Mouse (Mus musculus) cerebellum, adult 8-10 months (tissue): ENCODE measurements around the gene E130311K13Rik.

ENCODE experiments used
- DNase-seq: peaks from one replicate; pipeline ENCODE4 v3.0.0; 2022

The E130311K13Rik gene

GRCm38 (mm10) chr3:63928878-63929859 lies at the start of gene E130311K13Rik:
Gene E130311K13Rik (minus strand): TSS chr3:63929472.
- peak; percentile 89 for DNase-seq

DNA sequence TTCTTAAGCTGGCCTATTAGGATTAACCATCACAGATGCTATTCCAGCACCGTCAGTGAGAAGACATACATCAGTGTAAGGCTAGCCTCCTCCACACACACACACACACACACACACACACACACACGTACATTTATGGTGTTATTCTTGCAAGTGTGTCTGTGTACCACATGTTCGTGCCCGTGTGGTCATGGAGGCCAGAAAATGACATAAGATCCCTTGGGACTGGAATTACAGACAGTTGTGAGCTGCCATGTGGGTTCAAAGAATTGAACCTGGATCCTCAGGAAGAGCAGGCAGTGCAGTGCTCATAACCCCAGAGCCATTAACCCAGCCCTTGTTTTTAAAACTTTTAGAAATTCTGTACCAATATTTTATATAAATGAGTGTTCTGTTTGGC lies 48.6 kb upstream of the E130311K13Rik start:
- no peak for DNase-seq

DNA sequence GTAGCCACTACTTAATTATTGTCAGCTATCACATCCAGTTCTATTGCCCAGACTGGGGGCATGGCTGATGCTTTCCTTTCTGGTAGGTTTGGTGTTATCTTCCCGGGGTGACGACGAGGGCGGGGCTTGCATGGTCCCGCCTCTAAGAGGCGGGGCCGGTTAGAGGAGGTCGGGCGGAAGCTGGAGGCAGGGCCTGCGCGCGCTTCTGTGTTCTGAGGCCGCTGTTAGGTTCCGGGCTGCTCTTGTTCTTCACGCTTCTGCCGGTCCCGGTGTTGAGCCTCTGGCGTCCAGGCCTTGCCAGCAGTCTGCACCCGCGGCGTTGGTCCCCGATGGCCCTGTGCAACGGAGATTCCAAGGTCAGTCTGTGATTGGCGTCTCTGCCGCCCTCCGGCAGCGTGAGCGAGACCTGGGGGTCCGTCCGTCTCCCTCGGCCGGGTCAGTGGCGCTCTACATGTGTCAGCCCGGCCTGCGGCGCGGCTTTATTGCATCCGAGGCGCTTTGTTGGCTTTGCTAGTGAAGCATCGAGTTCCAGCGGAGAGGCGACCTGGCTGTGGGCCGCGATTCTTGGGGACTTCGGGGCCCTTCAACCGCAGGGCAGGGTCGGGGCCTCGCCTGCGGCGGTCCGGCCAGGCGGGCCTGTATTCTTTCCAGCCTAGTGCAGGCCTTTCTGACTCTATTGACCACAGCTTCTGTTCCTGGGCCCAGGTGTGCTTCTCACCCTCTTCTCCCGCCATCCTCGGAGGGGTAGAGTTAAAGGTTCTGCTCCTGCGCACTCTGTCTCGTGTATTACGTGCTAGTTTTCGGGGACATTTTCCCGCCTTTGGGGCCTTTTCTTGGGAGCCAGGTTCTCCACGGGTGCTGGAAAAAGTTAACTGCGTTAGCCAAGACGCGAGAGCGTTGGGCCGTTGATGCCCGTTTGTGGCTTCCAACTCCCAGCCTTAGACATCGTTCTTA lies 47.0 kb upstream of the E130311K13Rik start, which contains the start of gene Gmps:
TSS of gene Gmps (plus strand) at position 152 of the 954 bp plus-strand sequence.
- peak; percentile 92 for DNase-seq

DNA sequence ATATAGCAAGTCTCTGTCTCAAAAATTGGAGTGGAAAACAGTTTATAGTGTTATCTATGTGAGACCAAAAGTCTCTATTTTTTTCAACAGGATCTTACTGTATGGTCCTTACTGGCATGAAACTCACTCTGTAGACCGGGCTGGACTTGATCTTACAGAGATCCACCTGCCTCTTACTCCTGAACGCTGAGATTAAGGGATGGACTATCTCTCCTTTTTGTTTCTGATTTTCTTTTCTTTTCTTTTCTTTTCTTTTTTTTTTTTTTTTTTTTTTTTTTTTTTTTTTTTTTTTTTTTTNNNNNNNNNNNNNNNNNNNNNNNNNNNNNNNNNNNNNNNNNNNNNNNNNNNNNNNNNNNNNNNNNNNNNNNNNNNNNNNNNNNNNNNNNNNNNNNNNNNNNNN lies 36.7 kb upstream of the E130311K13Rik start:
- no peak for DNase-seq

GRCm38 (mm10) chr3:63964922-63965249 lies 35.6 kb upstream of the E130311K13Rik start:
- no peak for DNase-seq

DNA sequence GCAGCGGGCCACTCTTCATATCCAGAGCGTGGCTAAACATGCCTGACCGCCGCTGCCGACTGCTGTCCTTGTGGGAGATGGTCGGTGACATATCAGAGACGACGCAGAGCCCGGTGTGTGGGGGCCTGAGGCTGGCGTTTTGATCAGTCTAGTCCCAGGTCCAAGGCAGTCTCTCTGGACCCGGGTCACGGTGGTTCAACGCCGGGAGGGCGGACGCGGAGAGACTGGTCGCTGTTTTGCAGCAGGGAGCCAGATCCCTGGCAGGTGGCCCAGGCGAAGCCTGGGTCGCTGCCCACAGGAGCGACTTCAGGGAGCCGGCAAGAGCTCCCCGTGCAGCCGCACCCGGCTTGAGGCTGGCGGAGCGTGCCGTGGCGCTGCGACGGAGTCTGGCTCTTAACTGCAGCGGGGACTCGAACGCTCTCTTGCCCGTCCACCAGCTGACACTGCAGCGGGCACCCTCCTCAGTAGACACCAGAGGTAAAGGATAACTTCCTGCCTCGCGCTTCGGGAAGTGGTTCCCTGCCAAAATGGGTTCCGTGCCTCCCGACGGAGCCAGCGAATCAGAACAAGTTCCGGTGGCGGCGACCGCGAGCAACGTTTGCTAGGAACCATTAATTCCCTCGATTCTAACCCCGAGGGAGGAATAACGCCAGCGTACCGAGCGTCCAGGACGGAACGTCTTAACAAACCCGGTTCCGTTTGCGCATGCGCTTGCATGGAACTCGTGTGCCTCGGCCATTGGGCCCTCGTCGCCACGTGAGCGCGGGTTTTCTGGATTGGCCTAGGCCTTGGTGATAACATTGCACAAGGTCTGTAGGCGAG lies 35.0 kb upstream of the E130311K13Rik start, which contains the start of gene Slc33a1:
TSS of gene Slc33a1 (minus strand) at position 669 of the 822 bp plus-strand sequence.
- peak; percentile 99 for DNase-seq

DNA sequence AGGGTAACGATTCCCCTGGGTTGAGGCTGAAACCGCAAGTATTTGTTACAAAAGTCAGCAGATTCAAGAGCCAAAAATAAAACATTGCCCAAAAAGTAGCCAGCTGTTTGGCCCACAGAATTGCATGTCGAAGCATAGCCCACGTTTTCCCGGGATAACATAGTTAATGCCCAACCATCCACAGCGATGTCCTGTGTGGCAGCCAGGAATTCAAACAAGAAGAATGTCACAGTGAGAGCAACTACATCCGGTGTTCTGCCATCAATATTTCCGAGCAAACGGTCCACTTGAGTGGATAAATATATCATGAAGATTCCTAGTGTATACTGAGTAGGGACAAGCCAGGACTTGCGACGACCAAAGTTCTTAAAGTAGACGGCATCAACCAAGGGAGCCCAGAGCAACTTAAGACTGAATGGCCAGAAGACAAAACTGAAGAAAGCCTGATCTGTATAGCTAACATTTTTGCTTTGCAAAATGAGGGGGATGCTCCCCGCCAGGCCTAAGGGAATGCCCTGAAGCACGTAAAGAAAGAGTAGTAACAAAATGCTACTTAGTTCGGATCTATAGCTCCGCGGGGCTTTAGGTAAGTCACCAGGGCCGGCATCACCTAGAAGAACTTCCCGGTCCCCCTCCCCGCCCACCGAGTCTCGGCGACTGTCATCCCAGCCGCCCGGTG lies 34.3 kb upstream of the E130311K13Rik start:
- DNase-seq: no peak

DNA sequence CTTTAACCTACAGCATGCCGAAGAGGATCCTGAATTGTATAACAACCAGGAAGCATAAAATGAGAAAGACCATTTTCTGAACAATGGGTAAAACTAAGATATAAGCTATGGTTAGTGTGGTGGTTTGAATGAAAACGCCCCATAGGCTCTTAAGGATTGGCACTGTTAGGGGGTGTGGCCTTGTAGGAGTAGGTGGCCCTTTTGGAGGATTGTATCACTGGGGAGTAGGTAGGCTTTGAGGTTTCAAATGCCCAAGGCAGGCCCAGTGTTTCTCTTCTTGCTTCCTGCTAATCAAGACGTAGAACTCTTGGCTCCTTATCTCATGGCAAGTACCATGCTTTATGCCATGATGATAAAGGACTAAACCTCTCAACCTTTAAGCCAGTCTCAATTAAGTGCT lies 20.6 kb upstream of the E130311K13Rik start:
- DNase-seq: no peak

DNA sequence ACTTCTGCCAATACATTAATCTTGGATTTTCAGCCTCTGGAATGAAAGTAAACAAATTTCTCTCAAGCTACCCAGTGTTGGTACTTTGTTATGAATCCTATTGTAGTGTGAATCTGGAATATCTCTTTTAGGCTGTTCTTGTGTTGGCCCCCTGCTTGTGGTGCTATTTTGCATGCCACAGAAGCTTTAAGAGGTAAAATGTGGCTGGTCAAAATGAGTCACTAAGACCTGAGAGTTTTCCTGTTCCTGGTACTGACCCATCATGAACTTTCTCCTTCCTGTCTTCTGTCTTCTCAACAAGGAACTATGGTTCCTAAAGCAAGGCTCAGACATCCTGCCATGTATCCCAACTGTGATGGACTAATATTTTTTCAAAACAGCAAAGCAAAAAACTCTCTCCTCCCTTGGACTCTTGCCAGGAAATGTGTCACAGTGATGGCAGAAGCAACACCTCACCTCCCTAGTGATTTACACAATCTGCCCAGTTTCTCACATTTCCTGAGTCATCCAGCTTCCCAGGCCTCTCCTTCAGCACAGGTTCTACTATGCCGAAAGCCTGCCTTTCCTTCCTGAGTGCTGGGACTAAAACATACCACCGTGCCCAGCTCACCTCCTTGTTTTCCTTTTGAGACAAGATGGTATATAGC lies 12.1 kb upstream of the E130311K13Rik start:
- peak; percentile 32 for DNase-seq

- DNase-seq: no peak
These were observed 9.7 kb upstream of the E130311K13Rik start for GRCm38 (mm10) chr3:63938928-63939327.

GRCm38 (mm10) chr3:63919634-63920033 lies 9.6 kb downstream of the E130311K13Rik start:
- DNase-seq: no peak

GRCm38 (mm10) chr3:63910301-63910700 lies 19.0 kb downstream of the E130311K13Rik start:
- DNase-seq: no peak

DNA sequence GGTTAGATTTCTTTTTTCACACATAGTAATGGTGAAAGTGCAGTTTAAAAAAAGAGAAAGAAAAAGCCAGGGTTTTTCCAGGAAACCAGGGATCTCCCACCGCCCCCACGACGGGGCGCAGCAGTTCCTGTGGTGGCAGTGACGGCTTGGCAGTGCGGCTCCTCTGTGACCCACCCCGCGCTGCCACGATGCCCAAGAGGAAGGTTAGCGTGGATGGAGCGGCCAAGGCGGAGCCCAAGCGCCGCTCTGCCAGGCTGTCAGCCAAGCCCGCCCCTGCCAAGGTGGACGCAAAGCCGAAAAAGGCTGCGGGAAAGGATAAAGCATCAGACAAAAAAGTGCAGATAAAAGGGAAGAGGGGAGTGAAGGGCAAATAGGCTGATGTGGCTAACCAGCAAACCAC lies 24.0 kb downstream of the E130311K13Rik start:
- peak; percentile 3 for DNase-seq

GRCm38 (mm10) chr3:63904157-63904556 lies 25.1 kb downstream of the E130311K13Rik start:
- no peak for DNase-seq

GRCm38 (mm10) chr3:63900021-63900571 lies 29.2 kb downstream of the E130311K13Rik start:
- no peak for DNase-seq

DNA sequence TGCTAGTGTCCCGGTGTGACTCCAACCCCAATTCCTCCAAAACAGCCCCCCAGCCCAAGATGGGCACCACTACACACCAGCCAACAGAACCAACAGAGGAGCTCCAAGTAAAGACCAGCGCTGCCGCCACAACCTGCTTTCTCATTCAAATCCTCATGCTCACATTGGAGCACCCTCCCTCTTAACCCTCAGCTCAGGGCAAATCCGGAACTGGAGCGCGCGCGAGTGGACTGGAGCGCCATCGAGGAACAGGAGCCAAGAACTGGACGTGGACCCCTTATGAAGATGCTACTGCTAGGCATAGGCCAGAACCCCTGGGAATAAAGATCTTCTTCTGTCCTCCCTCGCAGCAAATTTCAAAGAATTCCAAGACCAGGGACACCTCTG lies 30.0 kb downstream of the E130311K13Rik start, which contains the start of gene Plch1:
TSS of gene Plch1 (minus strand) at position 164 of the 387 bp plus-strand sequence.
- peak; percentile 18 for DNase-seq

DNA sequence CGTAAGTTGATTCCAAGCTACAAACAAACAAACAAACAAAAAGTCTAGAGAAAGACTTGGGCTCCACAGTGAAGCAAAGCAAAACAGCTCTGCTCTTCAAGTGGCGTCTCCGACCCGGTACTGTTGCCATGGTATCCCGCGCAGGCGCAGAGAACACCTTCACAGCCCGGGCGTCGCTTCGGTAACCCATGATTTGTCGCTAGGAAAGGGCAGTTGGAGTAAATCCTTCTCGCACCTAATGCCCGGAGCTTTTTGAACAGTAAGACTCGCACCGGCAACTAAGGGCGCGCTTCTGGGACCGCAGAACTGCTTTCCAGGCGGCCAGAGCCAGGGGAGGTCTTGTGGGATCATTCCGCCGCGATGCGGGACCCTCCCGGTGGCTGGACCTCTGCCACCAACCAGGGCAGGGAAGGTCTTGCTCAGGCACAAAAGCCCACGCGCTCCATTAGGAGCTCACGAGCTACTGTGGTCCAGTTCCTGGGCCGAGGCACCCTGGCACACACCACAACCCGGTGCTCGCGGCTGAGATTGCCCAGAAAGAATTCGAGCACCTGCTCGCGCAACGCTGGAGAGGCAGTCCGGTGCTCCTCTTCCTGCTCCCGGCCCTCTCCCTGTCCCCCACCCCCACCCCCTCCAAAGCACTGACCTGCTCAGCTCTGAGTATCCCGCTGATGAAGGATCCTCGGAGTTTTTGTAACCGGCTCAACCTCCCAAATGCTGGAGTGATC lies 30.5 kb downstream of the E130311K13Rik start:
- peak; percentile 56 for DNase-seq

- DNase-seq: no peak
These were observed 32.1 kb downstream of the E130311K13Rik start for GRCm38 (mm10) chr3:63897177-63897576.

DNA sequence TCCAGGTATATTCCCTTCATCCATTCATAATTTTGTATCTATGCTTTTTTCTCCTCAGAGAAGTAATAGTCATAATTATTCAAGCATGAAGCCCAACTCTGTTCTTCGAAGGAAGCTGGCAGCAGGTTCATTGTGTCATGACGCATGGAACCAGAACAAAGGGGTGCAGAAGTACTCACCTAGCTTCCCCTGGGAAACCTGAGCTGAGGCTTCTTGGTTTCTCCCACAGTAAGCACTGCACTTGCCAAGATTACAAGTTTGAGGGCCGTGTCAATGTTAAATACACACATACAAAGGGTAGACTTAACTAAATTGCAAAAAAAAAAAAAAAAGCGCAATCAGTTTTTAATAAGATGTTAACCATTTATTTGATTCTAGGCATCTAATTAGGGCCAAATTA lies 33.0 kb downstream of the E130311K13Rik start:
- DNase-seq: no peak

DNA sequence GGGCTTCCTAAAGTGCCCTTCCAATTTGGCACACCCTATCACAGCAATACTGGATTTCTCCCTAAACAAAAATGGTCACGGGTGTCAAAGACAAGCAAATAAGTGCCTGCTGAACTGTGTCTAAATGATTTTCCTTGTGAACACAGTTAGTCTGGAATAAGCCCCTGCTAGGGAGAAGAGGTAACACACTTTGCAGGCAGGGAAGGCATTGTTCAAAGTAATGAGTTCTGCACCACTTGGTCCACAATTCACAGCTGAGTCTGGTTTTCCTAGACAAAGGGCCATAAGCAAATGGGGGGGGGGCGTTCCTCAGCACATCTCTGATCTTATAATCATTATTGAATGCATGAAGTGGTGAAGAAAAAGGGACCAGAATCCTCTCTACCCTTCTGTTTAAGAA lies 33.5 kb downstream of the E130311K13Rik start:
- no peak for DNase-seq
